Mouse (Mus musculus): ENCODE results near the gene Tut7. TPM values are rescaled to one million over a fixed set of nuclear protein-coding genes. Genes with fewer than 3 reads are reported as not detected.

Gene Tut7
- 87.9 and 99.1 TPM in 2 replicates for polyA plus RNA-seq (2011; ENCODE audit: insufficient read depth, insufficient read length, low read depth, missing spikeins)

- Histone ChIP-seq H3K9ac (ENCODE audit: low read depth, poor library complexity, severe bottlenecking) (peak within 1 kb of the TSS; percentile 89), H3K9me3 (replicated peaks; ENCODE audit: control insufficient read depth, insufficient read depth, low read length, poor library complexity, severe bottlenecking) (no peaks in the 10 kb centered on the region), H3K4me3 (ENCODE audit: low read depth, low read length) (peak within 1 kb of the TSS; percentile 97), H3K27ac (ENCODE audit: insufficient read depth, low read length) (peak within 1 kb of the TSS; percentile 76), H3K4me1 (ENCODE audit: control insufficient read depth, insufficient read depth, low read length) (no peaks in the 10 kb centered on the region), H3K27me3 (ENCODE audit: control insufficient read depth, insufficient read depth, low read length, poor library complexity, severe bottlenecking) (no peaks in the 10 kb centered on the region), H3K36me3 (ENCODE audit: control insufficient read depth, insufficient read depth, low read length, poor library complexity, severe bottlenecking) (peaks cover 13% of the 10 kb centered on the region)
- no peak for TF ChIP-seq EP300 (IDR thresholded peaks at IDR 0.05; ENCODE audit: insufficient read depth, low read depth, low read length)
- TF ChIP-seq POLR2A (IDR thresholded peaks at IDR 0.05; ENCODE audit: insufficient read depth, low read length): peak; percentile 53
These were observed at the start of gene Tut7 for GRCm38 (mm10) chr13:59822507-59823462. Tut7 (minus strand) TSS chr13:59823147.

- no peaks in the 10 kb centered on the region for H3K27me3 ChIP-seq (ENCODE audit: control insufficient read depth, insufficient read depth, low read length, poor library complexity, severe bottlenecking)
- H3K9me3 ChIP-seq (replicated peaks; ENCODE audit: control insufficient read depth, insufficient read depth, low read length, poor library complexity, severe bottlenecking): no peaks in the 10 kb centered on the region; the same call in 1 of the 2 replicates
- TF ChIP-seq POLR2A (IDR thresholded peaks at IDR 0.05; ENCODE audit: insufficient read depth, low read length) (no peak), EP300 (IDR thresholded peaks at IDR 0.05; ENCODE audit: insufficient read depth, low read depth, low read length) (no peak), CTCF (IDR thresholded peaks at IDR 0.05; ENCODE audit: low read depth, low read length) (no peak)
- no peak overlapping the region for H3K27ac ChIP-seq (ENCODE audit: insufficient read depth, low read length)
- no peaks in the 10 kb centered on the region for H3K36me3 ChIP-seq (ENCODE audit: control insufficient read depth, insufficient read depth, low read length, poor library complexity, severe bottlenecking)
- no peak overlapping the region for H3K9ac ChIP-seq (ENCODE audit: low read depth, poor library complexity, severe bottlenecking)
- H3K4me3 ChIP-seq (ENCODE audit: low read depth, low read length): no peak overlapping the region
- H3K4me1 ChIP-seq (ENCODE audit: control insufficient read depth, insufficient read depth, low read length): no peaks in the 10 kb centered on the region
These were observed 49.5 kb upstream of the Tut7 start for GRCm38 (mm10) chr13:59872446-59872845.

- Histone ChIP-seq H3K9me3 (replicated peaks; ENCODE audit: control insufficient read depth, insufficient read depth, low read length, poor library complexity, severe bottlenecking) (no peaks in the 10 kb centered on the region; the same call in 1 of the 2 replicates), H3K4me3 (ENCODE audit: low read depth, low read length) (no peak overlapping the region), H3K27ac (ENCODE audit: insufficient read depth, low read length) (no peak overlapping the region), H3K27me3 (ENCODE audit: control insufficient read depth, insufficient read depth, low read length, poor library complexity, severe bottlenecking) (no peaks in the 10 kb centered on the region), H3K4me1 (ENCODE audit: control insufficient read depth, insufficient read depth, low read length) (no peaks in the 10 kb centered on the region), H3K9ac (ENCODE audit: low read depth, poor library complexity, severe bottlenecking) (no peak overlapping the region), H3K36me3 (ENCODE audit: control insufficient read depth, insufficient read depth, low read length, poor library complexity, severe bottlenecking) (no peaks in the 10 kb centered on the region)
- TF ChIP-seq CTCF (IDR thresholded peaks at IDR 0.05; ENCODE audit: low read depth, low read length) (no peak), POLR2A (IDR thresholded peaks at IDR 0.05; ENCODE audit: insufficient read depth, low read length) (no peak), EP300 (IDR thresholded peaks at IDR 0.05; ENCODE audit: insufficient read depth, low read depth, low read length) (no peak)
These were observed 47.1 kb upstream of the Tut7 start for GRCm38 (mm10) chr13:59870004-59870403.

GRCm38 (mm10) chr13:59868011-59868649, 45.2 kb upstream of the Tut7 start:
- no peaks in the 10 kb centered on the region for H3K4me1 ChIP-seq (ENCODE audit: control insufficient read depth, insufficient read depth, low read length)
- no peaks in the 10 kb centered on the region for H3K36me3 ChIP-seq (ENCODE audit: control insufficient read depth, insufficient read depth, low read length, poor library complexity, severe bottlenecking)
- H3K4me3 ChIP-seq (ENCODE audit: low read depth, low read length): no peak overlapping the region
- H3K9ac ChIP-seq (ENCODE audit: low read depth, poor library complexity, severe bottlenecking): no peak overlapping the region
- no peaks in the 10 kb centered on the region for H3K27me3 ChIP-seq (ENCODE audit: control insufficient read depth, insufficient read depth, low read length, poor library complexity, severe bottlenecking)
- TF ChIP-seq POLR2A (IDR thresholded peaks at IDR 0.05; ENCODE audit: insufficient read depth, low read length) (no peak), EP300 (IDR thresholded peaks at IDR 0.05; ENCODE audit: insufficient read depth, low read depth, low read length) (no peak), CTCF (IDR thresholded peaks at IDR 0.05; ENCODE audit: low read depth, low read length) (peak; percentile 37)
- H3K27ac ChIP-seq (ENCODE audit: insufficient read depth, low read length): no peak overlapping the region
- no peaks in the 10 kb centered on the region; the same call in 1 of the 2 replicates for H3K9me3 ChIP-seq (replicated peaks; ENCODE audit: control insufficient read depth, insufficient read depth, low read length, poor library complexity, severe bottlenecking)

GRCm38 (mm10) chr13:59867103-59867502, 44.2 kb upstream of the Tut7 start:
- no peak for TF ChIP-seq EP300 (IDR thresholded peaks at IDR 0.05; ENCODE audit: insufficient read depth, low read depth, low read length)
- no peak for TF ChIP-seq CTCF (IDR thresholded peaks at IDR 0.05; ENCODE audit: low read depth, low read length)
- TF ChIP-seq POLR2A (IDR thresholded peaks at IDR 0.05; ENCODE audit: insufficient read depth, low read length): no peak
- no peak overlapping the region for H3K4me3 ChIP-seq (ENCODE audit: low read depth, low read length)
- H3K4me1 ChIP-seq (ENCODE audit: control insufficient read depth, insufficient read depth, low read length): no peaks in the 10 kb centered on the region
- H3K36me3 ChIP-seq (ENCODE audit: control insufficient read depth, insufficient read depth, low read length, poor library complexity, severe bottlenecking): no peaks in the 10 kb centered on the region
- no peaks in the 10 kb centered on the region for H3K27me3 ChIP-seq (ENCODE audit: control insufficient read depth, insufficient read depth, low read length, poor library complexity, severe bottlenecking)
- H3K9ac ChIP-seq (ENCODE audit: low read depth, poor library complexity, severe bottlenecking): no peak overlapping the region
- no peak overlapping the region for H3K27ac ChIP-seq (ENCODE audit: insufficient read depth, low read length)
- H3K9me3 ChIP-seq (replicated peaks; ENCODE audit: control insufficient read depth, insufficient read depth, low read length, poor library complexity, severe bottlenecking): no peaks in the 10 kb centered on the region; the same call in 1 of the 2 replicates
